Mouse (Mus musculus) limb, embryonic 11.5 days (tissue): ENCODE results near the gene Ptger4. TPM values are rescaled to one million over a fixed set of nuclear protein-coding genes. Genes with fewer than 3 reads are reported as not detected.

Source experiments
- ATAC-seq: fragments of 200-750 bp; cut with Nextera tagmentation; 2 replicates; pipeline ENCODE4 v1.8.0; 2017; ENCODE audit warnings: low read depth; ENCODE audit not compliant: insufficient number of reproducible peaks, low FRiP score, low TSS enrichment
- DNase-seq: peaks from one replicate; pipeline ENCODE4 v3.0.0-alpha.2; 2015; ENCODE audit warnings: low spot score
- H3K27ac ChIP-seq: fragments of 300-500 bp; sonication (generic); replicated peaks from 2 replicates; pipeline ENCODE4 v1.5.1; 2014; ENCODE audit warnings: low read depth, mild to moderate bottlenecking, low read length
- H3K27me3 ChIP-seq: fragments of 300-500 bp; sonication (generic); 2 replicates; pipeline ENCODE4 v1.6.1; 2014; ENCODE audit warnings: mild to moderate bottlenecking, low read length, mixed read lengths; ENCODE audit not compliant: control insufficient read depth, insufficient read depth
- H3K36me3 ChIP-seq: fragments of 300-500 bp; sonication (generic); 2 replicates; pipeline ENCODE4 v1.6.1; 2014; ENCODE audit warnings: mild to moderate bottlenecking, low read length, moderate library complexity, mixed read lengths; ENCODE audit not compliant: control insufficient read depth, insufficient read depth
- H3K4me1 ChIP-seq: fragments of 300-500 bp; sonication (generic); 2 replicates; pipeline ENCODE4 v1.6.1; 2014; ENCODE audit warnings: low read length, mixed read lengths; ENCODE audit not compliant: control insufficient read depth, insufficient read depth
- H3K4me2 ChIP-seq: fragments of 300-500 bp; sonication (generic); 2 replicates; pipeline ENCODE4 v1.6.1; 2014; ENCODE audit warnings: low read depth, mild to moderate bottlenecking, moderate library complexity; ENCODE audit not compliant: severe bottlenecking
- H3K4me3 ChIP-seq: fragments of 300-500 bp; sonication (generic); 2 replicates; pipeline ENCODE4 v1.5.1; 2014; ENCODE audit warnings: low read depth, low read length
- H3K9ac ChIP-seq: fragments of 300-500 bp; sonication (generic); 2 replicates; pipeline ENCODE4 v1.6.1; 2014; ENCODE audit warnings: mild to moderate bottlenecking, low read length
- H3K9me3 ChIP-seq: fragments of 300-500 bp; sonication (generic); 2 replicates; pipeline ENCODE4 v1.6.1; 2016; ENCODE audit warnings: low read length; ENCODE audit not compliant: control insufficient read depth
- WGBS: fragments of 180-500 bp; shearing (Covaris S2); extraction: QIAGEN DNeasy Blood & Tissue Kit; methylation state at CpG from one replicate; pipeline ENCODE4 v1.1.7; 2014; 5-methylcytosine and 5-hydroxymethylcytosine counted together
- polyA plus RNA-seq: library from polyadenylated mRNA; unstranded; fragments of >200 nt; fragmentation: Nextera tagmentation; extraction: Ambion mirVana; gene quantifications from 2 replicates; pipeline ENCODE4 v1.2.1, GENCODE M21; 2014

Ptger4 gene
- 1.4 TPM in 2 replicates for polyA plus RNA-seq

GRCm38 (mm10) chr15:5243959-5244905 is at the start of gene Ptger4:
Gene Ptger4 (minus strand): TSS chr15:5244187.
- no peak within 1 kb of the TSS for H3K27ac ChIP-seq
- peak within 1 kb of the TSS; percentile 38; the same call in 1 of the 2 replicates for H3K9ac ChIP-seq
- H3K4me1 ChIP-seq = peaks cover 12% of the 10 kb centered on the region
- H3K36me3 ChIP-seq = no peaks in the 10 kb centered on the region
- ATAC-seq = peak; percentile 95
- WGBS = under 1% methylated on average over 61 of the region's 61 CpGs
- peaks cover 21% of the 10 kb centered on the region for H3K27me3 ChIP-seq
- DNase-seq = peak; percentile 93
- peak within 1 kb of the TSS; percentile 96 for H3K4me2 ChIP-seq
- H3K9me3 ChIP-seq = no peaks in the 10 kb centered on the region
- peak within 1 kb of the TSS; percentile 51 for H3K4me3 ChIP-seq

- Histone ChIP-seq H3K4me1 (no peaks in the 10 kb centered on the region), H3K4me2 (no peak overlapping the region), H3K36me3 (no peaks in the 10 kb centered on the region), H3K4me3 (no peak overlapping the region), H3K27ac (no peak overlapping the region), H3K9me3 (no peaks in the 10 kb centered on the region), H3K27me3 (no peaks in the 10 kb centered on the region), H3K9ac (no peak overlapping the region)
- 89% methylated on average over 8 of the region's 8 CpGs for WGBS
- DNase-seq = no peak
- ATAC-seq = no peak
These were observed 44.4 kb upstream of the Ptger4 start for GRCm38 (mm10) chr15:5288412-5288811.

GRCm38 (mm10) chr15:5287072-5287471 is 43.1 kb upstream of the Ptger4 start:
- H3K4me1 ChIP-seq = no peaks in the 10 kb centered on the region
- no peaks in the 10 kb centered on the region for H3K9me3 ChIP-seq
- no peak overlapping the region for H3K4me3 ChIP-seq
- no peaks in the 10 kb centered on the region for H3K27me3 ChIP-seq
- no peak overlapping the region for H3K4me2 ChIP-seq
- H3K9ac ChIP-seq = no peak overlapping the region
- ATAC-seq = no peak
- no peak overlapping the region for H3K27ac ChIP-seq
- H3K36me3 ChIP-seq = no peaks in the 10 kb centered on the region
- WGBS = 88% methylated on average over 5 of the region's 5 CpGs
- no peak for DNase-seq

GRCm38 (mm10) chr15:5281316-5281715 is 37.3 kb upstream of the Ptger4 start:
- ATAC-seq = no peak
- no peaks in the 10 kb centered on the region for H3K4me1 ChIP-seq
- H3K27ac ChIP-seq = no peak overlapping the region
- H3K36me3 ChIP-seq = no peaks in the 10 kb centered on the region
- no peak for DNase-seq
- 89% methylated on average over 2 of the region's 2 CpGs for WGBS
- H3K4me3 ChIP-seq = no peak overlapping the region
- no peaks in the 10 kb centered on the region for H3K9me3 ChIP-seq
- no peak overlapping the region for H3K4me2 ChIP-seq
- no peaks in the 10 kb centered on the region for H3K27me3 ChIP-seq
- no peak overlapping the region for H3K9ac ChIP-seq

GRCm38 (mm10) chr15:5279831-5280230 is 35.8 kb upstream of the Ptger4 start:
- WGBS = 80% methylated on average over 4 of the region's 4 CpGs
- Histone ChIP-seq H3K27ac (no peak overlapping the region), H3K36me3 (no peaks in the 10 kb centered on the region), H3K9me3 (no peaks in the 10 kb centered on the region), H3K27me3 (no peaks in the 10 kb centered on the region), H3K4me3 (no peak overlapping the region), H3K4me1 (no peaks in the 10 kb centered on the region), H3K4me2 (no peak overlapping the region), H3K9ac (no peak overlapping the region)
- no peak for DNase-seq
- ATAC-seq = no peak

- H3K36me3 ChIP-seq = no peaks in the 10 kb centered on the region
- H3K27ac ChIP-seq = no peak overlapping the region
- no peak overlapping the region for H3K4me3 ChIP-seq
- ATAC-seq (no peak), DNase-seq (no peak)
- H3K27me3 ChIP-seq = no peaks in the 10 kb centered on the region
- H3K4me1 ChIP-seq = no peaks in the 10 kb centered on the region
- no peak overlapping the region for H3K4me2 ChIP-seq
- H3K9ac ChIP-seq = no peak overlapping the region
- no peaks in the 10 kb centered on the region for H3K9me3 ChIP-seq
These were observed 34.5 kb upstream of the Ptger4 start for GRCm38 (mm10) chr15:5278525-5278924.

- DNase-seq (no peak), ATAC-seq (no peak)
- Histone ChIP-seq H3K4me2 (no peak overlapping the region), H3K4me3 (no peak overlapping the region), H3K9ac (no peak overlapping the region), H3K4me1 (no peaks in the 10 kb centered on the region), H3K9me3 (no peaks in the 10 kb centered on the region), H3K27me3 (no peaks in the 10 kb centered on the region), H3K36me3 (no peaks in the 10 kb centered on the region), H3K27ac (no peak overlapping the region)
- WGBS = 91% methylated on average over 1 of the region's 1 CpGs
These were observed 30.0 kb upstream of the Ptger4 start for GRCm38 (mm10) chr15:5273981-5274380.

GRCm38 (mm10) chr15:5266095-5266494 is 22.1 kb upstream of the Ptger4 start:
- no peak overlapping the region for H3K9ac ChIP-seq
- 90% methylated on average over 3 of the region's 3 CpGs for WGBS

More at GRCm38 (mm10) chr15:5266095-5266494, 22.1 kb upstream of the Ptger4 start:
- ATAC-seq (no peak), DNase-seq (no peak)
- Histone ChIP-seq H3K4me3 (no peak overlapping the region), H3K4me1 (no peaks in the 10 kb centered on the region), H3K27me3 (no peaks in the 10 kb centered on the region), H3K36me3 (no peaks in the 10 kb centered on the region), H3K9me3 (no peaks in the 10 kb centered on the region), H3K27ac (no peak overlapping the region), H3K4me2 (no peak overlapping the region)
